Mouse (Mus musculus) retina, embryonic 14.5 days (tissue): ENCODE data around the gene Sec14l2.

Source experiments
- DNase-seq: peaks from one replicate; pipeline ENCODE4 v3.0.0-alpha.2; 2015; ENCODE audit warnings: low spot score

Gene Sec14l2

GRCm38 (mm10) chr11:4053586-4053985, 69.6 kb downstream of the Sec14l2 start:
- peak; percentile 86 for DNase-seq

GRCm38 (mm10) chr11:4048438-4048837, 74.8 kb downstream of the Sec14l2 start:
- DNase-seq, result no peak

GRCm38 (mm10) chr11:4047766-4048165, 75.4 kb downstream of the Sec14l2 start:
- no peak for DNase-seq
